Mouse (Mus musculus): ENCODE results near the gene Tmem254c.
"Not testable (repeated sequence)": the region's sequence is repeated elsewhere in the genome, so short reads cannot be mapped to it uniquely, and the experiment has no call there.

Tmem254c gene

DNA sequence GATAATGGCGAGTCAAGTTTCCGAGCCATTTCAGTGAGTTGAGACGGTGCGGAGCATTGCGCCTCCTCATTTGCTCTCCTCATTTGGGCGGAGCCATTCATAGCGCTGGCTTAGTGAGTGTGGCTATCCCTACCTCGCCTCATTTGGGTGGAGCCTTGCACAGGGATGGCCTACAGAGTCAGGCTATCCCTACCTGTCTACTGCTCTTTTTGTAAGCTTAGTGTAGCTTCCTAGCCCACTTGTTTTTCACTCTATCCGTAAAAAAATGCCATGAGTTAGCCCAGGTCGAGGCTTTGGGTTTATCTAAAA lies at the start of gene Tmem254c:
Gene Tmem254c (minus strand): TSS at position 31 of the 309 bp plus-strand sequence.
- DNase-seq (ENCODE audit: low spot score) = not testable (repeated sequence)

- DNase-seq (ENCODE audit: low spot score) = not testable (repeated sequence)
Observed at GRCm38 (mm10) chr14:26097622-26098021, 30.5 kb upstream of the Tmem254c start.

- not testable (repeated sequence) for DNase-seq (ENCODE audit: low spot score)
Observed at GRCm38 (mm10) chr14:26081997-26082396, 14.8 kb upstream of the Tmem254c start, which contains the start of gene Cphx3. TSS of gene Cphx3 (plus strand) at chr14:26082297.

DNA sequence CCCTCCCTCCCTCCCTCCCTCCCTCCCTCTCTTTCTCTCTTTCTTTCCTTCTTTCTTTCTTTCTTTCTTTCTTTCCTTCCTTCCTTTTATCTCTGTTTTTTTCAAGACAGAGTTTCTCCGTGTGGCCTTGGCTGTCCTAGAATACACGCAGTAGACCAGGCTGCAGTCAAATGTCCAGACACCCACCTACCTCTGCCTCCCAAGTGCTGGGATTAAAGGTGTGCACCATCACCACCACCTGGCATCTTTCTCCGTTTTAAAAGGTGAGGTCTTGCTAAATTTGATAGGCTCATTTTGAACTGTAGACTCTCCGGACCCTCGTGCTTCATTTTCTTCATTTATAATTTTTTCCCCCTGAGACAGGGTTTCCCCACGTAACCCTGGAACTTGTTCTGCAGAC lies 14.1 kb upstream of the Tmem254c start, which contains the start of gene Cphx2:
Gene Cphx2 (plus strand): TSS at position 301 of the 400 bp plus-strand sequence.
- not testable (repeated sequence) for DNase-seq (ENCODE audit: low spot score)

DNA sequence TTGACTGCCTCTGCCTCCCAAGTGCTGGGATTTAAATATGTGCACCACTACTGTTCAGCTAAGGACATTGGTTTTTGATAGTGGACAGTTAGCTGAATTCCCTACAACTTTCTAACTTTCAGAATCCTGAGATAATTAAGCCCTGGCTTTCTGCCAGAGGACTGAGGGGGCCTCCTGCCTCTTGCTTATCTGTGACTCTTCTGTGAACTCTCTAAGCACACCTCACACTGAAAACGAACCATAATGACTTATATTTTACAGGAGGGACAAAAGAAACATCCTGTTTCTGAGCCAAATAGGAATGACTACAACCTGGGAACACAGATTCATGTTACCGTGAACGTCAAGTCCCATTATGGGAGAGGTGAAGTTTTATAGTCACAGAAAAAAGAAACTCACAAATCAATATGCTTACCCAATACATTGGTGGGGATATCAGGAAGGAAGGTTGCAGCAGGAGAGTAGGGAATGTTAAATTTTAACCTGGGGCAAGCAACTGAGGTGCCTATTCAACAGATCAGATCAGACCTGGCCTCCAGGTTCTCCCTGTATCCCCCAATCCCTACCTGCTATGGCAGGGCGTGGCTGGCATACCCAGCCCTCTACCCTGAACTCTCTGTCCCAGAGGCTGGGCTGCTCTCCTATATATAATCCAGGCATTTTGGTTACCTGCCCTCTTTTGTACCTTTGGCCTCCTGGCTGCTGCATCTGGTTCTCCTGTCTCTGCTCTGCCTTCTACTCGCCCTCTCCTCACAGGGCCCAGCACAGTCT lies 9.7 kb upstream of the Tmem254c start:
- DNase-seq (ENCODE audit: low spot score) = not testable (repeated sequence)

- DNase-seq (ENCODE audit: low spot score) = not testable (repeated sequence)
Observed at GRCm38 (mm10) chr14:26066574-26067324, 406 bp downstream of the Tmem254c start.

DNA sequence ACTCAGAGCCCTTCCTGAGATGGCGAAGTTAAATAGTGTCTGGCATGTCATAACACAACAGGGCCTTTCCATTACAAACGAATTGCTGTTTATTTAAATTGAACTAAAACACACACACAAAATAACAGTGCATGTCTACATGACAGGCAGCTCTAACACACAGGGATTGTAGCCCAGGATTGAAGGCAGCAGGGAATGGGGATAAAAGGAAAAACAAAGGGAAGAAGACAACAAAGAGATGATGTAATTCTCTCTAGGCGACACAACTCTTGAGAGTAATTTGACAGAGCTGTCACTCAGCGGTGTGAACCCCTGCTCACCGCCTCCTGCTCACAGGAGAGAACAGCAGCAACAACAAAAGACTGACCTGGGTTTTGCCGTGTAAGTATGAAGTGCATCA lies 7.8 kb downstream of the Tmem254c start:
- DNase-seq (ENCODE audit: low spot score) = not testable (repeated sequence)

DNA sequence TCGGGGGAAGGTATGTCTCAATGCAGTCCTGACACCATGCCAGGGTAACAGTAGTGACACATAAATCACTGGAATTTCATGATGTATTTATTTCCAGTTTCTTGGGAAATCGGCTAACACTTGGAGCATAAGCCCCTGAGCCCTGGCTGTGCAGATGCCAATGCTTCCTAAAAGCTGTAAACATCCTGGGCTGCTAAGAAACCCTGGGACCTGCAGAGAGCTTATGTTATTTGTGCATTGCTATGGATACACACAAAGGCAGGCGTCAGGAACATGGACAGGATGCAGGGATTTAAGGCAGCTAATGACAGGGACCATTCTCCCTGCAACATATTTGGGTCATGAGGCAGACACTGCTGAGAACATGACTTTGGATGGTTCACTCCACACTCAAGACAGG lies 9.0 kb downstream of the Tmem254c start:
- not testable (repeated sequence) for DNase-seq (ENCODE audit: low spot score)

GRCm38 (mm10) chr14:26048767-26049166 lies 18.4 kb downstream of the Tmem254c start:
- DNase-seq (ENCODE audit: low spot score) = not testable (repeated sequence)

DNA sequence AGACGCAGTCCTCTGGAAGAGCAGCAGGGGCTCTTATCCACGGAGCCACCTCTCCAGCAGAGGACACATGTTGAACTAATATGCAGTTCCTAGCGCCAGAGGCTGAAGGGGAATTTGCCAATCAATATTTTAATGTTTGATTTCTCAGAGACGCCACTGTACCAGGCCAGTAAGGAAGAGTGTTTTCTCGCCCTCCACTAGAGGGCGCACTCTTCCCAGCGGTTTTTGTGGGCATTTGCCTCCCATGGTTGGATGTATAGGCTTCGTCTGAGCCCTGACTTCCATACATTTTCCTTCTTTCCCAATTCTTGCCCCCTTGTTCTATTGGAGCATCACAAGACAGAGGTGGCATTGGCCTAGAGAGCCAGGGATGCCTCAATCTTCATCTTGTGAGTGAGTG lies 20.1 kb downstream of the Tmem254c start:
- DNase-seq (ENCODE audit: low spot score) = not testable (repeated sequence)

- not testable (repeated sequence) for DNase-seq (ENCODE audit: low spot score)
Observed at GRCm38 (mm10) chr14:26045007-26045406, 22.1 kb downstream of the Tmem254c start.

- DNase-seq (ENCODE audit: low spot score) = not testable (repeated sequence)
Observed at GRCm38 (mm10) chr14:26042611-26043010, 24.5 kb downstream of the Tmem254c start, which contains the start of gene Gm9780. TSS of gene Gm9780 (minus strand) at chr14:26042711.

- not testable (repeated sequence) for DNase-seq (ENCODE audit: low spot score)
Observed at GRCm38 (mm10) chr14:26035439-26035838, 31.7 kb downstream of the Tmem254c start.

GRCm38 (mm10) chr14:26034364-26034763 lies 32.8 kb downstream of the Tmem254c start:
- not testable (repeated sequence) for DNase-seq (ENCODE audit: low spot score)

DNA sequence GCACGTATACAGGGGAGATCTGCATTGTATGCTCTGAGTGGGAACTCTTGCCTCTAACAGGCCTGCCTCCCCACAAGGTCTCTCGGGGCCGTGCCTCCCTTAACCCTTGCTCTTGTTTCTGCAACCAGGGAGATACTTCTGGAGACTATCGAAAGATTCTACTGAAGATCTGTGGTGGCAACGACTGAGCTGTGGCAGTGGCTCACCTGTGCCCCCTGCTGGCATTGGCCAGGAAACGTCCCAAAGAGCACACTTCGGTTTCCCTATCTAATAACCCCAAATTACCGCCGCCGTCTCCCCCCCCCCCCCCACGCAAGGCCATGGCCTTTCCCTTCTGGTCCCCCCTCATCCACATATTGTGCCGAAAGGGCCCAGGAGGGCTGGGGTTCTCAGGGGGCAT lies 41.5 kb downstream of the Tmem254c start:
- DNase-seq (ENCODE audit: low spot score) = not testable (repeated sequence)

GRCm38 (mm10) chr14:26022831-26023230 lies 44.3 kb downstream of the Tmem254c start:
- not testable (repeated sequence) for DNase-seq (ENCODE audit: low spot score)

DNA sequence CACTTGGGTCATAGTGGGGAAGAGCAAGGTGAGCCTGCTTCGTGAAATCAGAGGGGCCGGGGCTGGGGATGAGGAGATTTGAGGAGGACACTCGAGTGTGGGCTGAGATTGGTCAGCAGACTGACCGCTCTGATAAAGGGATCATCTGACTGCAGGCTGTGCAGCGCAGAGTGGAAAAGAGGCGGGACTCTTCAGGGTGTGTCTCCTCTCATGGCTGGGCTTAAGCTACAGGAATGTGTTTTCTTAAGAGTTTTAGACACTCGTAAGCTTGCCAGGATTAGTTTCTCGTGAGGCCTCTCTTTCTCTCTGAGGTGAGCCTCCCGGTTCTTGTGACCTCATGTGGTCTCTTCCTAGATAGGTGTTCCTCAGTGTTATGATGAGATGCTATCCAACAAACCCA lies 45.6 kb downstream of the Tmem254c start:
- DNase-seq (ENCODE audit: low spot score) = not testable (repeated sequence)

DNA sequence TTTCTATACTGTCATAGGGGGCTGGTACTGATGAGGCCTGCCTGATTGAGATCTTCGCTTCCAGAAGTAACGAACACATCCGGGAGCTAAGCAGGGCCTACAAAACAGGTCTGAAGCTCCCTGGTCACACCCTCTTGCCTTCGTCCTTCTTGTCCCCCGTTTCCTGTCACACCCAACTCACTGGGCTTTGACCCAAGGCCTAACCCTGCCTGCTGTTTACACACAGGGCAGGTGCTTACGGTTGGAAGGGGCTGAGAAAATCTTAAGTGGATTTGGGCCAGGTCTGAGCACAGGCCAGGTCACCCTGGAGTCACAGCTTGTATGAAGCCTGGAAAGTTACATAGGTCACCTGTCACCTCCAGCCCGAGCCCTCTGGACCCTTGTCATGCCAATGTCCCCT lies 50.7 kb downstream of the Tmem254c start:
- DNase-seq (ENCODE audit: low spot score) = not testable (repeated sequence)

Measured in urinary bladder, postnatal 14 days (tissue).